Mouse (Mus musculus) stomach, embryonic 15.5 days (tissue): ENCODE data around the gene Ccdc148. TPM values are rescaled to one million over a fixed set of nuclear protein-coding genes. Genes with fewer than 3 reads are reported as not detected.

Experiments used
- ATAC-seq: fragments of 200-750 bp; cut with Nextera tagmentation; 2 replicates; pipeline ENCODE4 v1.8.0; 2017; ENCODE audit warnings: low read depth, moderate number of reproducible peaks, moderate TSS enrichment; ENCODE audit not compliant: insufficient read depth, low FRiP score
- H3K27ac ChIP-seq: fragments of 300-500 bp; sonication (generic); 2 replicates; pipeline ENCODE4 v1.5.1; 2015; ENCODE audit warnings: mild to moderate bottlenecking, inconsistent platforms
- H3K27me3 ChIP-seq: fragments of 300-500 bp; sonication (generic); replicated peaks from 2 replicates; pipeline ENCODE4 v1.6.1; 2015; ENCODE audit warnings: inconsistent platforms
- H3K36me3 ChIP-seq: fragments of 300-500 bp; sonication (generic); 2 replicates; pipeline ENCODE4 v1.6.1; 2015; ENCODE audit warnings: inconsistent platforms
- H3K4me1 ChIP-seq: fragments of 300-500 bp; sonication (generic); 2 replicates; pipeline ENCODE4 v1.6.1; 2015; ENCODE audit warnings: inconsistent platforms
- H3K4me2 ChIP-seq: fragments of 300-500 bp; sonication (generic); 2 replicates; pipeline ENCODE4 v1.6.1; 2015; ENCODE audit warnings: mild to moderate bottlenecking, inconsistent platforms
- H3K4me3 ChIP-seq: fragments of 300-500 bp; sonication (generic); replicated peaks from 2 replicates; pipeline ENCODE4 v1.5.1; 2015; ENCODE audit warnings: inconsistent platforms
- H3K9ac ChIP-seq: fragments of 300-500 bp; sonication (generic); 2 replicates; pipeline ENCODE4 v1.6.1; 2015; ENCODE audit warnings: inconsistent platforms
- H3K9me3 ChIP-seq: fragments of 300-500 bp; sonication (generic); 2 replicates; pipeline ENCODE4 v1.6.1; 2016; ENCODE audit warnings: inconsistent platforms
- WGBS: fragments of 180-500 bp; shearing (Covaris S2); methylation state at CpG from one replicate; pipeline ENCODE4 v1.1.7; 2015; 5-methylcytosine and 5-hydroxymethylcytosine counted together
- polyA plus RNA-seq: library from polyadenylated mRNA; unstranded; fragments of >200 nt; fragmentation: Nextera tagmentation; extraction: Ambion mirVana; gene quantifications from 2 replicates; pipeline ENCODE4 v1.2.1, GENCODE M21; 2015

Ccdc148 gene
- polyA plus RNA-seq, 1 experiment from 2014 or later, result 0.89 TPM

DNA sequence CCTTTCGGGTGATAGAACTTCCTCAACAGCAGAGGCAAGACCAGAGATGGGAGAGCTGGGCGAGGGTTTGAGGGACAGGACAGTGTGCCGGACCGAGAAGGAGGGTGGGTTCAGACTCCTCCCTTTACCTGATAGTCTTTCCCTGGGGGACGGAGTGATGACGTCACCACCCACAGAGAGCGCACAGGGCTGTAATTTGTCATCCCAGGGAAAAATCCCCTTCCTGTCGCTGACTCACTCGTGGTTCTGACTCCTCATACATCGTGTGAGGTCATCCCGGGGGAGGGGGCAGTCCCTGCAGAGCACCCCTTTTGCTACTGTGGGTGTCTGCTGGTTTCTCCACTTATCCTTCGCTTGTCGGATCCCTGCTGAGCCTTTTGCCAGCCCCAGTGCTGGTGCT lies 117.9 kb downstream of the Ccdc148 start:
- no peaks in the 10 kb centered on the region for H3K27me3 ChIP-seq
- 50% methylated on average over 13 of the region's 13 CpGs for whole genome bisulfite sequencing
- no peak overlapping the region for H3K9ac ChIP-seq
- no peaks in the 10 kb centered on the region for H3K9me3 ChIP-seq
- H3K36me3 ChIP-seq, result no peaks in the 10 kb centered on the region
- H3K4me3 ChIP-seq, result no peak overlapping the region
- ATAC-seq, result no peak
- no peak overlapping the region for H3K4me2 ChIP-seq
- H3K4me1 ChIP-seq, result no peaks in the 10 kb centered on the region
- no peak overlapping the region for H3K27ac ChIP-seq

- no peaks in the 10 kb centered on the region for H3K9me3 ChIP-seq
- H3K27ac ChIP-seq, result no peak overlapping the region
- no peaks in the 10 kb centered on the region for H3K36me3 ChIP-seq
- H3K27me3 ChIP-seq, result no peaks in the 10 kb centered on the region
- no peak overlapping the region for H3K4me2 ChIP-seq
- no peak overlapping the region for H3K4me3 ChIP-seq
- no peak for ATAC-seq
- H3K4me1 ChIP-seq, result no peaks in the 10 kb centered on the region
- H3K9ac ChIP-seq, result no peak overlapping the region
- WGBS, result 34% methylated on average over 6 of the region's 6 CpGs
These were observed 124.0 kb downstream of the Ccdc148 start for GRCm38 (mm10) chr2:59036433-59036832.

DNA sequence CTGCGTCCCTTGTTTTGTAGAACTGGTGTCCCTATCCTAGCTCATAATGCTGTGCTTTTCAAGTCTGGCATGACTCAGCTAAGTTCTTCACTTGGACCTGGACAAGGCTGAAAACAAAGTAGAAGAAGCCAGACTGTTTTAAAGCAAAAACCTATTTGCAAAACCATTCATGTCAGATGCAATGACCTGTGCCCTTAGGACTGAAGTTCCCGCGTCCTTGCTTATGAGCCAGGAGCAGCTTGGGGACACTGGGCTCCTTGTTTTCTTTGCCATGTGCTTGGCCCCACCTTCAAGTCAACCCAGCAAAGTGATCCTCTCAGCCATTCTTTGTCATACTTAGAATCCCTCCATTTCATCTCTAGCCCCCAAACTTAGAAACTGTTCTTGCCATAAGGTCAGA lies 125.3 kb downstream of the Ccdc148 start:
- no peaks in the 10 kb centered on the region for H3K36me3 ChIP-seq
- no peak overlapping the region for H3K4me2 ChIP-seq
- H3K9ac ChIP-seq, result no peak overlapping the region
- H3K27me3 ChIP-seq, result no peaks in the 10 kb centered on the region
- H3K4me1 ChIP-seq, result no peaks in the 10 kb centered on the region
- no peak for ATAC-seq
- WGBS, result 74% methylated on average over 3 of the region's 3 CpGs
- H3K4me3 ChIP-seq, result no peak overlapping the region
- H3K9me3 ChIP-seq, result no peaks in the 10 kb centered on the region
- no peak overlapping the region for H3K27ac ChIP-seq

DNA sequence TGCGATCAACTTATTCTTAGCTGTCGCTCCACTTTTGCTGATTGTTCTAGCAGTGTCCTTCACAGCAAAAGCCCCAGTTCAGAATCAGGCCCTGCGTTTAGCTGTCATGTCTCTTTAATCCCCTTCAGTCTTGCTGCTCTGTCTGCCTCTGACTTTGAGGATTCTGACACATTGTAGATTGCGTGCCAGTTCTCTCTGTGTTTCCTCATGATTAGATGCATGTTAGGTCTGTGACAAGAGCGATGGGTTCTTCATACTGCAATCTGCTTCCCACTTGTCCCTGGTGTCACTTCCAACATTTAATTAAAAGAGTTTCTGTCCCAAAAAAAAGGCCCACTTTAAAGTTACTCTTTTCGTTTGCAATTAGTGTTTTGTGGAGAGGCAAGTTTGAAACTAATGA lies 126.2 kb downstream of the Ccdc148 start:
- no peak overlapping the region for H3K27ac ChIP-seq
- no peak overlapping the region for H3K4me3 ChIP-seq
- H3K9me3 ChIP-seq, result no peaks in the 10 kb centered on the region
- H3K4me1 ChIP-seq, result no peaks in the 10 kb centered on the region
- H3K4me2 ChIP-seq, result no peak overlapping the region
- H3K27me3 ChIP-seq, result no peaks in the 10 kb centered on the region
- ATAC-seq, result no peak
- no peak overlapping the region for H3K9ac ChIP-seq
- no peaks in the 10 kb centered on the region for H3K36me3 ChIP-seq
- 86% methylated on average over 6 of the region's 6 CpGs for WGBS

DNA sequence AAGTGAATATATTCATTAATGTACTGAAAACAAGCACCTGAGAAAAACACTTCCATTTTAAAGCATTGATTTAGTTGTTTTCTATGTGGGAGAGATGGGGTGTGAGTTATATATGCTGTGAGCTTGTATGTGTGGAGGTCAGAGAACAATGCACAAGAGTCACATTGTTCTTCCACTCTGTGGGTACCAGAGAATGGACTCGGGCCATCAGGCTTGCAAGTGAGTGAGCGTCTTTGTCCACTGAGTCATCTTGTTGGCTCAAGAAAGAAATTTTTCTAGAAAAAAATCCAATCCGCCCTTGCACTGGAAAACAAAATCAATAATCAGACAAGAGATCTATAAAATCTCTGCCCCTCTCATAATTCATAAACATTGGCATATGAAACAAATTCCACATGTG lies 135.9 kb downstream of the Ccdc148 start:
- WGBS, result 82% methylated on average over 3 of the region's 3 CpGs
- H3K4me2 ChIP-seq, result no peak overlapping the region
- no peaks in the 10 kb centered on the region for H3K27me3 ChIP-seq
- H3K9me3 ChIP-seq, result no peaks in the 10 kb centered on the region
- ATAC-seq, result no peak
- no peaks in the 10 kb centered on the region for H3K4me1 ChIP-seq
- H3K36me3 ChIP-seq, result no peaks in the 10 kb centered on the region
- no peak overlapping the region for H3K4me3 ChIP-seq
- H3K27ac ChIP-seq, result no peak overlapping the region
- no peak overlapping the region for H3K9ac ChIP-seq

DNA sequence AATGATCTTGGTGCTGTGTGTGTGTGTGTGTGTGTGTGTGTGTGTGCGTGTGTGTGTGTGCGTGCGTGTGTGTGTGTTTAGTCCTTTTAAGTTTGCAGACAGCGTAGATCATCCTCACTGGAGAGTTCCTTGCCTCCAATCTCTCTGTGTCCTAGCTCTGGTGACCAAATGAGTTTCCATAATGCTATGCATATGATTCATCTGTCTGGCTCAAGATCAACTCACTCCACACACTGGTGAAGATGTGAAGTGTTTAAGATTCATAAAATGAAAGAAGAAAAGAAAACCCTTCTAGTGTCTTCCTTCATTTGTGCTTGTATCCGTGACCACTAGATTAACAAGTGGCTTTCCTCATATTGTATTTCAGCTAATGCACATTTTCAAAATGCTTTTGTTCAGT lies 153.1 kb downstream of the Ccdc148 start:
- Histone ChIP-seq H3K36me3 (no peaks in the 10 kb centered on the region), H3K9me3 (no peaks in the 10 kb centered on the region), H3K4me3 (no peak overlapping the region), H3K4me1 (no peaks in the 10 kb centered on the region), H3K4me2 (no peak overlapping the region), H3K9ac (no peak overlapping the region), H3K27me3 (no peaks in the 10 kb centered on the region), H3K27ac (no peak overlapping the region)
- WGBS, result 90% methylated on average over 5 of the region's 5 CpGs
- no peak for ATAC-seq

DNA sequence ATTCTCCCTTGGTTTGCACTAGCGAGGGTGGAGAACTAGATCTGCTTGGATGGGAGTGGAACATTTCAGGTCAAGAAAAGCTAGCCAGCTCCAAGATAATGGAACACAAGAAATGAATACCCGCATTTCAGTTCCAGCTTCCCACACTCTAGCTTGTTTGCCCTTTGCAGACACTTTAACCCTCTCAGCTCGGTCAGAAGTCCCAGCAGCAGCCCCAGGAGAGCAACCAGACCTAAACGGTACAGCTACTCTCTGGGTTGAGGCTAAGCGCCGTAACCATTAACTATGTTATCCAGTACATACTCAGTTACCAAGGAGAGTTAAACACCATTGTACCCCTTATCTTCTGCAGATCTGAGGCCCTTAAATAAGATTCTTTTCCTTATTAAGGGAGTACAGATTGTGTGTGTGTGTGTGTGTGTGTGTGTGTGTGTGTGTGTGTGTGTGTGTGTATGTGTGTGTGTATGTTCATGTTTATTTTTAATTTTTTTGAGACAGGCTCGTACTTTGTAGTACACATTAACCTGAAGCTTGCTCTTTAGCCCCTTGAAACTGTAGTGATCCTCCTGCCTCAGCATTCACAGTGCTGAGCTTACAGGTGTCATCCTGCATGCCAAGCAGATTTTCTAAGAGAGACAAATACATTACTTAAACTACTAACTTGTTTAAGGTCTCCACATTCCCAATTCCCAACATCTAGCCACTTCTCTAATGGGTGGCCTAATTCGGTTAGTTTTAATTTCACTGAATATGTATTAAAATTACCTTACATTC lies 153.7 kb downstream of the Ccdc148 start:
- Histone ChIP-seq H3K36me3 (no peaks in the 10 kb centered on the region), H3K4me1 (no peaks in the 10 kb centered on the region), H3K9ac (no peak overlapping the region), H3K9me3 (no peaks in the 10 kb centered on the region), H3K4me2 (no peak overlapping the region), H3K27ac (no peak overlapping the region), H3K27me3 (no peaks in the 10 kb centered on the region), H3K4me3 (no peak overlapping the region)
- ATAC-seq, result no peak
- 74% methylated on average over 8 of the region's 8 CpGs for WGBS

DNA sequence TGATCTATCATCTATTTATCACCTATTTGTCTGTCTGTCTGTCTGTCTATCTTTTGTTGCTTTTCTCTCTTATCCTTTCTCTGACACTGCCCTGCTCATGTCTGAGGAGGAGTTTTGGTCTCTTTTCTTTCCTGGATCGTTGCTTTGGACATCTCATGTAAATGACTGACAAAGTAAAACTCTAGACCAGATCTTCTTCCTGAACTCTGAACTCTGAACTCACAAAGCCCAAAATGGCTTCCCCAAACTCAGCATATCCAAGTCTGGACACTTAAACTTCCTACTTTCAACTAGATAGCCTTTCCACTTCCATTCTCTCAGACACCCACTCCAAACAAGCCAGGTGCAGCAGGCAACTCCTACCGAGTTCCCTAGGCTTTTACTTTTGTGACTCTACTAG lies 163.3 kb downstream of the Ccdc148 start:
- H3K4me1 ChIP-seq, result no peaks in the 10 kb centered on the region
- H3K36me3 ChIP-seq, result no peaks in the 10 kb centered on the region
- WGBS, result 68% methylated on average over 2 of the region's 2 CpGs
- no peaks in the 10 kb centered on the region for H3K9me3 ChIP-seq
- ATAC-seq, result no peak
- no peak overlapping the region for H3K4me3 ChIP-seq
- H3K27me3 ChIP-seq, result no peaks in the 10 kb centered on the region
- H3K9ac ChIP-seq, result no peak overlapping the region
- no peak overlapping the region for H3K27ac ChIP-seq
- H3K4me2 ChIP-seq, result no peak overlapping the region

GRCm38 (mm10) chr2:58992431-58993191 lies 167.9 kb downstream of the Ccdc148 start:
- Histone ChIP-seq H3K4me1 (no peaks in the 10 kb centered on the region), H3K4me3 (no peak overlapping the region), H3K36me3 (no peaks in the 10 kb centered on the region), H3K27me3 (no peaks in the 10 kb centered on the region), H3K27ac (no peak overlapping the region), H3K9ac (no peak overlapping the region), H3K9me3 (no peaks in the 10 kb centered on the region), H3K4me2 (no peak overlapping the region)
- 68% methylated on average over 14 of the region's 14 CpGs for WGBS
- no peak for ATAC-seq

DNA sequence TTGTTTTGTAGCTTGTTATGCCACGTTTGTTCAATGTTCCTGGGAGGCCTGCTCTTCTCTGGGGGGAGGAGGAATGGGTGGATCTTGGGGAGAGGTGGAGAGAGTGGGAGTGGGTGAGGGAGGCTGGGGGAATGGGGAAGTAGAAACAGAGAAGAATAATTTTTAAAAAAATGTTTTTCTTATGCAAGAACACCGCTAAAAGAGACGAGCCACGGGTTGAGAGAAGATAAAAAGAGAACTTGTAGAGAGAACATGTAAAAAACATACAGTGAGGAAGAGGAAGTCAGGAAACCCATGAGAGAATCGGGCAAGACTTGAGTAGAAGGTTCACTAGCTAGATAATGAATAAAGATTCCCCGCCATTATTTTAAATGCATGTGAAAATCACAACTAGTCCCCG lies 182.4 kb downstream of the Ccdc148 start:
- H3K27me3 ChIP-seq, result no peaks in the 10 kb centered on the region
- no peaks in the 10 kb centered on the region for H3K36me3 ChIP-seq
- no peak overlapping the region for H3K27ac ChIP-seq
- no peak for ATAC-seq
- no peaks in the 10 kb centered on the region for H3K4me1 ChIP-seq
- no peaks in the 10 kb centered on the region for H3K9me3 ChIP-seq
- no peak overlapping the region for H3K9ac ChIP-seq
- H3K4me2 ChIP-seq, result no peak overlapping the region
- WGBS, result 80% methylated on average over 7 of the region's 7 CpGs
- H3K4me3 ChIP-seq, result no peak overlapping the region

DNA sequence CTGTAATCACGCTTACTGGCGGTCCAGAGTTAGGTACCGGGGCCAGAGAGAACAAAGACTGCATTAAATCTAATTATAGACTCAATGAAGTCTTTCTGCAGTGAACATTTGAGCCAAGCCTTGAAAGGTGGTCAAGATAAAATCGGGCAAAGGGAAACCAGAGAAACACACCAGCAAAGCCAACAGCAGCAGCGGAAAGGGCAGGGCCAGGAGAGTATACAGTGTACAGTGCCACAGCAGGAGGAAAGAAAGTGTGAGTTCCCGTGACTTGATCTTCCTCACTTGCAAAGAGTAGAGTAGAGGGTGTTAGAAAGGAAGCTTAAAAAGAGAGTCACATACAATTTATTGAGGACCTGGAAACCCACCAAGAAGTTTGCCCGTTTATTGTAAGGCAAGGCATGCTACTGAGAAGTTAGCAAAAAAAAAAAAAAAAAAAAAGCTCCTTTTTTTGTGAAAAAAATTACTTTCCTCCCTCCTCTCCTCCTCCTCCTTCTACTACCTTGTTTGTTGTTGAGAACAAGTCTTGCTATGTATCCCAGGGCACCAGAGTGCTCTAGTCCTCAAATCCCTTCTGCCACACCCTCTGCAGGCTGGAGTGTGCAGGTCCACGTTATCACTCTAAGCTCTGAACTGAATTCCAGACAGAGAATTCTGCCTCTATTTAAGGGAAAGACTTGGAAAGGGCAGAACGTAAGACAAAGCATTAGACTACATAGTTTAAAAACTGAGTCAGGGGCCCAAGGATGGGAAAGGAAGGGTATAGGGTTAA lies 188.8 kb downstream of the Ccdc148 start:
- no peak overlapping the region for H3K27ac ChIP-seq
- WGBS, result 61% methylated on average over 9 of the region's 9 CpGs
- H3K9me3 ChIP-seq, result no peaks in the 10 kb centered on the region
- H3K27me3 ChIP-seq, result no peaks in the 10 kb centered on the region
- peak; percentile 50 for ATAC-seq
- H3K4me1 ChIP-seq, result no peaks in the 10 kb centered on the region
- H3K4me3 ChIP-seq, result no peak overlapping the region
- H3K9ac ChIP-seq, result no peak overlapping the region
- no peaks in the 10 kb centered on the region for H3K36me3 ChIP-seq
- no peak overlapping the region for H3K4me2 ChIP-seq

DNA sequence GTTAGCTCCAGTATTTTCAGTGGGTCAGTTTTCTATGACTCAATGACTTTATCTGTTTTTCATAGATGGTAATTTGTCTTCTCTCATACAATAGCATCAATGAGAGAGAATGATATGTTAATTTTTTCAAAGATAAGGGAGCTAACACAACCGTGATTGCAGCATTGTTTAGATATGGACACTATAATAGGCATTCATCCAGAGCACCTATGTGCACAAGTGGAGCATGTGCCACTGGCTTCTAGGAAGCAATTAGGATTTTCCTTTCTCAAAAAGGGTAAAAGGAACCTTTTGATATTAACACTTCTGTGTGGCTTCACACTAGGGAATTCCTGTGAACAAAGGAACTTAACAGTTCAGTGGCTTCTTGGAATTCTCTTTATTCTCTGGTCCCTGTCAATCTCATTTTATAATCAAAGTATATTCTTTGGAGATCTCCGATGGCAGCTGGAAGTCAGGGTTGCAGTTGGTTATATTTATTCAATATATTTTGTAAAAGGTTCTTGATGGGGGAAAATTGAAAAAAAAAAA lies 203.6 kb downstream of the Ccdc148 start:
- Histone ChIP-seq H3K4me1 (no peaks in the 10 kb centered on the region), H3K27ac (no peak overlapping the region), H3K36me3 (no peaks in the 10 kb centered on the region), H3K9me3 (no peaks in the 10 kb centered on the region), H3K4me2 (no peak overlapping the region), H3K4me3 (no peak overlapping the region), H3K27me3 (no peaks in the 10 kb centered on the region), H3K9ac (no peak overlapping the region)
- WGBS, result 56% methylated on average over 2 of the region's 2 CpGs
- ATAC-seq, result no peak
